Mouse (Mus musculus): Measurements from ENCODE around the gene Gabarapl2.

The Gabarapl2 gene

GRCm38 (mm10) chr8:111967246-111967870 lies 26.9 kb downstream of the Gabarapl2 start:
- no peak for DNase-seq (ENCODE audit: low read depth, low spot score)

- no peak for DNase-seq (ENCODE audit: low read depth, low spot score)
Measured at GRCm38 (mm10) chr8:111968541-111968940, 28.0 kb downstream of the Gabarapl2 start.

DNA sequence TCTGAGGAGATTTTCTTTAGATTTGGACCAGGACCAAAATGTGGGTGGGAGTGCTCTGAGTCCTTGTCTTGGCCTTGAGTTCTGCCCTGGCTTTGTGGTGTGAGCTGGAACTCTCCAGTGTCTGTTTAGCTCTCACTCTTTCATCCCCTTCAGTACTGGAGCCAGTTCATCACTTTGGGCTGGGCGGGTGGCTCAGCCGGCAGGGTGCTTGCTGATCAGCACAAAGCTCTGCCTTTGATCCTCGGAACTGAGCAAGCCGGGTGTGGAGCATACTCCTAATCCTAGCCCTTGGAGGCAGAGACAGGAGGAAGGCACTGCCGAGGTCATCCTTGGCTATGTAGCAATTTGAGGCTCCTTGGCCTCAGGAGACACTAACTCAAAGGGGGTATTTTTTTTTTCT lies 28.5 kb downstream of the Gabarapl2 start:
- DNase-seq (ENCODE audit: low read depth, low spot score): no peak

DNA sequence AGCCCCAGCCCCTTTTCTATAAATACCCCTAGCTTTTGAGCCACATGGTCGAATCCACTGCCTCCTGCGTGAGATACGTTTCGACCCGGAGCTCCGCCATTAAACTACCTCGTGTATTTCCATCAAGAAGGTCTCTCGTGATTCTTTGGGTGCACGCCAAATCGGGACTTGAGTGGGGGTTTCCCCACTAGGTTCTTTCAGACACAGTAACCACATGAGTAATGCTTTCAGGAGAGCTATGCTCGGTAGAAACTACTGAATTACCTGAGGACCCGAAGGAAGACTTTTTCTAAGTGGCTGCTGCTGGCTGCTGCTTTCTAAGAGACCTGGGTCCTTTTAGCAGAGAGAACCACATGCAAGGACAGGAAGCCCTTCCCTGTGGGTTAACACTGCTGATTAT lies 33.6 kb downstream of the Gabarapl2 start:
- no peak for DNase-seq (ENCODE audit: low read depth, low spot score)

DNA sequence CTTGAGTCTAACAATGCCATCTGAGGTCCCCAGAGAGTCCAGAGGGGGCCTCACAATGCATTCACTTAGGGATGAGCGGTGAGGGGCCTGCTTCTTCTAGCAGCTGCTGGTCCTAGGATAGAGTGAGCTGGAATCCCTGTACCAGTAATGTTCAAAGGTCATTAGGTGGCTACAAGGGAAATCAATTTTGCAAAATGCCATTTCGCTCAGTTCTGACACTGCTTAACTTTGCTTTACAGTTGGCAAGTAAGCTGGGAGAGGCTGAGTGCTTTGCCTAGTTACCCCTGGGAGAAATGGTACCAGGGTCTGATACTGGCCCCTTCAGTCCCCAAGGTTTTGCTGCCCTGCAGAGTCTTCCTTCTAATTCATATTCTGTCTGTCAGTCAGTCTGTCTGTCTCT lies 35.2 kb downstream of the Gabarapl2 start:
- DNase-seq (ENCODE audit: low read depth, low spot score): no peak

DNA sequence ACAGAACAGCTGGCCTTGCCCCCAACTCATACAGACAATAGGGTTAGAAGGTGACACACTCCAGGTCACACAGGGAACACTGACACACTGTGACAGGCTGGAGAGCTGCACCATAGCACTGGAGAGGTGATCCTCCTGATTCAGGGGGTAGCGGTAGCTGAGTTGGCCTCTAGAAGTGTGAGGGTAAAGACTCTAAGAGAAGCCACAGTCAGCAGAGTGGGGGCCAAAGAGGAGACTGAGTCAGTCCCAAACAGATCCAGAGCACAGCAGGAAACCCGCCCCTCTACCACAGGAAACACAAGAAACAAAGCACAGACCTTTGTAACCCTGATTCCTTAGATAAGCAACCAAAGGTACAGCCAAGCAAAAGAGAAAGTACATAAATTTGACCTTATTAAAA lies 35.8 kb downstream of the Gabarapl2 start:
- DNase-seq (ENCODE audit: low read depth, low spot score): no peak

GRCm38 (mm10) chr8:111978147-111978546 lies 37.6 kb downstream of the Gabarapl2 start:
- DNase-seq (ENCODE audit: low read depth, low spot score): no peak

DNA sequence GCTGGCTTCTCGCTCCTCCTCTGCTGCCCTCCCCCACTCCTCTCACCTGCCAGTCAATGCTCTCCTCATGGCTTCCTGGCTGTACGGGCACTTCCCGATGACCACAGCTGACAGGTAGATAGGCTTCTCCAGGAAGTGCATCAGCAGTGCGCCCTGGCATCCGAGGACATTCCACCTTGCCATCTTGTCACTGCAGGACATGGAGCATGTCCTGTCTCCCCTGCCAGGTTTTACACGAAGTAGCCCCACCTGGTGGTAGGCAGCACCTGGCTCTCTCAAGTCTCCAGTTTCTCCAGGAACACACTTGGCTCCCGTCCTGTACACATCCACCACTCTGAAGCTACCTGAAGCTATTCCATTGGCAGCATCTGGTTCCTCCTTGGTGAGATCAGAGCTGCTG lies 41.6 kb downstream of the Gabarapl2 start:
- peak; percentile 86 for DNase-seq (ENCODE audit: low read depth, low spot score)

DNA sequence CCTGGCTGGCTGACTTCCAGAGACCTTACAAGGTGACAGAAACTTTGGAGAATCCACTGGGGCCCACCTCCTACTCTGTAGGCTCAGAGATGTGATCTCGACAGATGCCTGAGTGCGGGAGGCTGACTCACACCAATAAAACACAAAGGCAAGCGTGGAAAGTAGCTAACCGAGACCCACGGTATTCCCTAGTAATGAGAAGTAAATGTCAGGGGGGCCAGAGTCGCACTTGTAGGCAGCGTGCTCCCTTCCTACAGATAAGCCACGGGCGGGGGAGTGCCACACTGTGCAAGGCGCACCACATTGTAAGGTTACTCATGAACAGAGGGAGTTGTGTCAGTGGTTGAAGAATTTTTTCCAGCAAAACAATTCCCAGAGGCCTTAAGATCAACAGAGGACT lies 44.0 kb downstream of the Gabarapl2 start:
- peak; percentile 75 for DNase-seq (ENCODE audit: low read depth, low spot score)

- peak; percentile 91 for DNase-seq (ENCODE audit: low read depth, low spot score)
Measured at GRCm38 (mm10) chr8:111989911-111990310, 49.4 kb downstream of the Gabarapl2 start.

GRCm38 (mm10) chr8:111991278-111991677 lies 50.8 kb downstream of the Gabarapl2 start:
- peak; percentile 59 for DNase-seq (ENCODE audit: low read depth, low spot score)

- peak; percentile 97 for DNase-seq (ENCODE audit: low read depth, low spot score)
Measured at GRCm38 (mm10) chr8:111992013-111992702, 51.7 kb downstream of the Gabarapl2 start, which contains the start of gene Adat1. Adat1 (minus strand) TSS chr8:111992302.

DNA sequence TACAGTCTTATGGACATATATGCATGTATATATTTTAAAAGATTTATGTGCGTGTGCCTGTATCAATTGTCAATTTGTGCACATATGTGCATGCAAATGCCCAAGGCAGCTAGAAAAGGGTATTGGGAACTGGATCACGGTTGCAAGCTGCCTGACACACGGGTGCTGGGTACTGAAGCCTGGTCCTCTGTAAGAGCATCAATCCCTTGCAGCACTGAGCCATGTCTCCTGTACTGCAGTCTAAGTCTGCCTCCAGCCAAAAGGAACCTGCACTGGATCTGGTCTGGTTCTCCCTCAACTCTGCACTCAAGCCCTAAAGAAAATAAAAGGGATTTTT lies 52.2 kb downstream of the Gabarapl2 start:
- DNase-seq (ENCODE audit: low read depth, low spot score): no peak

All from brain, adult 2 months (tissue).